8 mouse cellular contexts compared by ENCODE assay signal in genomic region chr12:76534233-76534632, GRCm38 (mm10). TPM values are rescaled to one million over a fixed set of nuclear protein-coding genes. Genes with fewer than 3 reads are reported as not detected.
DNase-seq lines count a peak whose midpoint lies in the region; ATAC-seq and TF ChIP-seq lines count a peak whose summit lies in the region.

No protein-coding gene starts in this region.

- H3K4me2 ChIP-seq in hindbrain, embryonic 12.5 days (replicated peaks): peak overlapping the region; percentile 86
- H3K4me2 ChIP-seq in midbrain, embryonic 12.5 days (replicated peaks): peak overlapping the region; percentile 95

- no peak for TF ChIP-seq POLR2A in kidney, adult 2 months (IDR thresholded peaks at IDR 0.05; ENCODE audit: low read depth, low read length)

- no peak for DNase-seq in kidney, adult 2 months
- DNase-seq in kidney, adult 8-10 months: no peak
- DNase-seq in MEL-GATA-1-ER (ENCODE audit: extremely low read depth, low read depth): peak; percentile 39
- DNase-seq in left cerebral cortex, adult 18-20 months (ENCODE audit: low spot score in 2 of 2): no peak
- no peak for DNase-seq in gastrocnemius, adult 8-10 months (ENCODE audit: low spot score in 2 of 2)
- no peak for DNase-seq in ovary, postnatal 10 days (ENCODE audit: low spot score)

- no peaks in the 10 kb centered on the region for H3K9me3 ChIP-seq in hindbrain, embryonic 12.5 days (replicated peaks)
- H3K9me3 ChIP-seq in midbrain, embryonic 12.5 days: no peaks in the 10 kb centered on the region

- no peaks in the 10 kb centered on the region for H3K27me3 ChIP-seq in kidney, adult 2 months (replicated peaks; ENCODE audit: control insufficient read depth, insufficient read depth, low read length)
- peaks cover 76% of the 10 kb centered on the region for H3K27me3 ChIP-seq in hindbrain, embryonic 12.5 days
- H3K27me3 ChIP-seq in midbrain, embryonic 12.5 days: peaks cover 77% of the 10 kb centered on the region

- H3K27ac ChIP-seq in kidney, adult 2 months (ENCODE audit: insufficient read depth, low read depth, low read length): peak overlapping the region; percentile 90
- H3K27ac ChIP-seq in hindbrain, embryonic 12.5 days: no peak overlapping the region
- no peak overlapping the region for H3K27ac ChIP-seq in midbrain, embryonic 12.5 days (replicated peaks)

- no peaks in the 10 kb centered on the region for H3K36me3 ChIP-seq in kidney, adult 2 months (ENCODE audit: control insufficient read depth, insufficient read depth, low read length)
- H3K36me3 ChIP-seq in hindbrain, embryonic 12.5 days: no peaks in the 10 kb centered on the region
- no peaks in the 10 kb centered on the region for H3K36me3 ChIP-seq in midbrain, embryonic 12.5 days

- no peak for TF ChIP-seq CTCF in kidney, adult 2 months (conservative IDR thresholded peaks at IDR 0.05; ENCODE audit: insufficient read depth, insufficient read length, low read depth, low read length)

- no peak overlapping the region; the same call in 1 of the 2 replicates for H3K9ac ChIP-seq in hindbrain, embryonic 12.5 days
- no peak overlapping the region for H3K9ac ChIP-seq in midbrain, embryonic 12.5 days (replicated peaks)

- no peak for ATAC-seq in hindbrain, embryonic 12.5 days (ENCODE audit: low FRiP score)
- no peak for ATAC-seq in midbrain, embryonic 12.5 days (ENCODE audit: low FRiP score, low read depth)

- 2% methylated on average over 11 of the region's 11 CpGs for WGBS in kidney, adult 2 months
- WGBS in hindbrain, embryonic 12.5 days: 3% methylated on average over 11 of the region's 11 CpGs
- 3% methylated on average over 11 of the region's 11 CpGs for WGBS in midbrain, embryonic 12.5 days

- H3K4me3 ChIP-seq in kidney, adult 2 months (ENCODE audit: insufficient read depth, low read depth, low read length): peak overlapping the region; percentile 84
- H3K4me3 ChIP-seq in hindbrain, embryonic 12.5 days: peak overlapping the region; percentile 58
- peak overlapping the region; percentile 65 for H3K4me3 ChIP-seq in midbrain, embryonic 12.5 days

- peaks cover 21% of the 10 kb centered on the region for H3K4me1 ChIP-seq in kidney, adult 2 months (ENCODE audit: control insufficient read depth, insufficient read depth, low read length)
- peaks cover 18% of the 10 kb centered on the region for H3K4me1 ChIP-seq in hindbrain, embryonic 12.5 days
- H3K4me1 ChIP-seq in midbrain, embryonic 12.5 days: peaks cover 19% of the 10 kb centered on the region

RNA-seq across cellular contexts. Expression of gene Plekhg3, which starts 3.5 kb away (rescaled TPM):
- 57.9 and 67.6 TPM in 2 replicates for polyA plus RNA-seq in kidney, adult 2 months (2012; rRNA removed)
- 3.0 and 3.6 TPM in 2 replicates for polyA plus RNA-seq in hindbrain, embryonic 12.5 days (2016; fragmentation: Nextera tagmentation; extraction: Ambion mirVana)
- polyA plus RNA-seq in midbrain, embryonic 12.5 days (2016; fragmentation: Nextera tagmentation; extraction: Ambion mirVana): 1.3 and 1.8 TPM in 2 replicates
- total RNA-seq in left cerebral cortex, adult 18-20 months (2021): 10 to 100 TPM; 12.6 to 14.5 TPM
- 1 to 10 TPM; 3.6 to 5.6 (median 4.2) TPM for total RNA-seq in gastrocnemius, adult 8-10 months (2022)

Comparison
In these comparisons a context has a peak if more than half of its experiments do, and no peak if none do; other contexts are left out.
1. RNA of gene Plekhg3, which starts 3.5 kb away (polyA plus RNA-seq): 57.9 to 67.6 TPM in kidney, adult 2 months; 3.0 to 3.6 TPM in hindbrain, embryonic 12.5 days and 1.3 to 1.8 TPM in midbrain, embryonic 12.5 days; every median in the first group is over 10 times any median in the second.
2. Peak in every context shown above with its lines, with median percentiles within 50 percentile points of each other: H3K4me3 ChIP-seq.